Mouse (Mus musculus) B cell, adult 67 days (primary cell): Measurements from ENCODE around the gene Flt3. TPM values are rescaled to one million over a fixed set of nuclear protein-coding genes. Genes with fewer than 3 reads are reported as not detected.

Experiments
- total RNA-seq, 2 experiments: library from RNA; stranded (reverse); gene quantifications; 4 replicates each; pipeline ENCODE4 v1.2.4; 2023

Gene Flt3
- total RNA-seq: 1 to 10 TPM in 1 of 2 experiments, under 1 TPM in 1; 0.75 to 1.1 TPM

GRCm38 (mm10) chr5:147399843-147400504 lies at the start of gene Flt3:
Gene Flt3, minus strand, starts transcription at chr5:147400489.

GRCm38 (mm10) chr5:147429535-147430305 lies 29.4 kb upstream of the Flt3 start, which contains the start of gene Pan3:
Gene Pan3, plus strand, starts transcription at chr5:147430161.

GRCm38 (mm10) chr5:147322183-147322582 lies 78.1 kb downstream of the Flt3 start, which contains the start of gene Urad:
Gene Urad, minus strand, starts transcription at chr5:147322440.

GRCm38 (mm10) chr5:147306638-147307397 lies 93.5 kb downstream of the Flt3 start, which contains the start of gene Cdx2:
Gene Cdx2, minus strand, starts transcription at chr5:147307270.

Other genes with a start within 250 kb of the Flt3 start
- gene Gsx1, start 211.8 kb downstream of the Flt3 start, total RNA-seq: not detected
- not detected for gene Pdx1, start 130.5 kb downstream of the Flt3 start, total RNA-seq
- gene Cdx2, start 93.2 kb downstream of the Flt3 start, total RNA-seq: not detected
- gene Urad, start 78.0 kb downstream of the Flt3 start, total RNA-seq: not detected
- 100 to 1,000 TPM; 369 to 411 TPM for gene Pan3, start 29.7 kb upstream of the Flt3 start, total RNA-seq